Mouse (Mus musculus) hindbrain, embryonic 11.5 days (tissue): ENCODE results near the gene Fgd2. TPM values are rescaled to one million over a fixed set of nuclear protein-coding genes. Genes with fewer than 3 reads are reported as not detected.

Experiments
- ATAC-seq: fragments of 200-750 bp; cut with Nextera tagmentation; 2 replicates; pipeline ENCODE4 v1.8.0; 2017; ENCODE audit warnings: mild to moderate bottlenecking, moderate TSS enrichment, moderate library complexity; ENCODE audit not compliant: low FRiP score
- DNase-seq: peaks from one replicate; pipeline ENCODE4 v3.0.0-alpha.2; 2015; ENCODE audit warnings: low spot score
- H3K27ac ChIP-seq: fragments of 300-500 bp; sonication (generic); 2 replicates; pipeline ENCODE4 v1.5.1; 2014; ENCODE audit warnings: mild to moderate bottlenecking, low read depth, low read length
- H3K27me3 ChIP-seq: fragments of 300-500 bp; sonication (generic); 2 replicates; pipeline ENCODE4 v1.6.1; 2014; ENCODE audit warnings: mild to moderate bottlenecking, low read length, moderate library complexity, mixed read lengths; ENCODE audit not compliant: control insufficient read depth, insufficient read depth
- H3K36me3 ChIP-seq: fragments of 300-500 bp; sonication (generic); 2 replicates; pipeline ENCODE4 v1.6.1; 2014; ENCODE audit warnings: mild to moderate bottlenecking, low read length, moderate library complexity, mixed read lengths; ENCODE audit not compliant: control insufficient read depth, insufficient read depth
- H3K4me1 ChIP-seq: fragments of 300-500 bp; sonication (generic); replicated peaks from 2 replicates; pipeline ENCODE4 v1.6.1; 2014; ENCODE audit warnings: low read length, mixed read lengths; ENCODE audit not compliant: control insufficient read depth, insufficient read depth
- H3K4me2 ChIP-seq: fragments of 300-500 bp; sonication (generic); replicated peaks from 2 replicates; pipeline ENCODE4 v1.6.1; 2014; ENCODE audit warnings: mild to moderate bottlenecking, low read depth, low read length
- H3K4me3 ChIP-seq: fragments of 300-500 bp; sonication (generic); 2 replicates; pipeline ENCODE4 v1.5.1; 2014; ENCODE audit warnings: low read depth, low read length
- H3K9ac ChIP-seq: fragments of 300-500 bp; sonication (generic); 2 replicates; pipeline ENCODE4 v1.6.1; 2014; ENCODE audit warnings: low read depth, low read length
- H3K9me3 ChIP-seq: fragments of 300-500 bp; sonication (generic); 2 replicates; pipeline ENCODE4 v1.6.1; 2016; ENCODE audit warnings: low read length; ENCODE audit not compliant: control insufficient read depth
- WGBS: fragments of 180-500 bp; shearing (Covaris S2); extraction: QIAGEN DNeasy Blood & Tissue Kit; methylation state at CpG from one replicate; pipeline ENCODE4 v1.1.7; 2014; 5-methylcytosine and 5-hydroxymethylcytosine counted together
- polyA plus RNA-seq: library from polyadenylated mRNA; unstranded; fragments of >200 nt; fragmentation: Nextera tagmentation; extraction: Ambion mirVana; gene quantifications from 2 replicates; pipeline ENCODE4 v1.2.1, GENCODE M21; 2014

The Fgd2 gene
- polyA plus RNA-seq, 1 experiment from 2014 or later, result 4.2 TPM

- Histone ChIP-seq H3K4me3 (no peak overlapping the region), H3K9me3 (no peaks in the 10 kb centered on the region), H3K27me3 (peaks cover 25% of the 10 kb centered on the region), H3K4me1 (0 out of 2 replicates have a peak, but pooled peaks cover 5% of the 10 kb centered on the region), H3K4me2 (no peak overlapping the region), H3K9ac (no peak overlapping the region), H3K36me3 (no peaks in the 10 kb centered on the region), H3K27ac (no peak overlapping the region)
- no peak for ATAC-seq
- no peak for DNase-seq
- WGBS, result 73% methylated on average over 8 of the region's 8 CpGs
Measured at GRCm38 (mm10) chr17:29319881-29320639, 40.7 kb upstream of the Fgd2 start.

GRCm38 (mm10) chr17:29321765-29322602 is 38.7 kb upstream of the Fgd2 start:
- Histone ChIP-seq H3K9me3 (no peaks in the 10 kb centered on the region), H3K9ac (peak overlapping the region; percentile 32; the same call in 1 of the 2 replicates), H3K27ac (no peak overlapping the region), H3K4me2 (0 out of 2 replicates have a peak overlapping the region, but pooled peaks have one; percentile 19), H3K36me3 (no peaks in the 10 kb centered on the region), H3K4me1 (peaks cover 11% of the 10 kb centered on the region; the same call in 1 of the 2 replicates), H3K4me3 (no peak overlapping the region), H3K27me3 (peaks cover 25% of the 10 kb centered on the region)
- ATAC-seq (no peak), DNase-seq (peak; percentile 37)
- WGBS, result 10% methylated on average over 41 of the region's 41 CpGs

- DNase-seq, result peak; percentile 44
- H3K4me1 ChIP-seq, result peaks cover 14% of the 10 kb centered on the region; the same call in 1 of the 2 replicates
- H3K9me3 ChIP-seq, result no peaks in the 10 kb centered on the region
- H3K27me3 ChIP-seq, result peaks cover 25% of the 10 kb centered on the region
- 0 out of 2 replicates have a peak overlapping the region, but pooled peaks have one; percentile 19 for H3K4me2 ChIP-seq
- no peaks in the 10 kb centered on the region for H3K36me3 ChIP-seq
- H3K4me3 ChIP-seq, result no peak overlapping the region
- H3K9ac ChIP-seq, result peak overlapping the region; percentile 32; the same call in 1 of the 2 replicates
- ATAC-seq, result no peak
- no peak overlapping the region for H3K27ac ChIP-seq
- 16% methylated on average over 18 of the region's 18 CpGs for WGBS
Measured at GRCm38 (mm10) chr17:29322603-29322962, 38.1 kb upstream of the Fgd2 start.

- Histone ChIP-seq H3K4me2 (no peak overlapping the region), H3K4me3 (no peak overlapping the region), H3K27ac (no peak overlapping the region), H3K36me3 (no peaks in the 10 kb centered on the region), H3K9ac (no peak overlapping the region), H3K4me1 (peaks cover 12% of the 10 kb centered on the region; the same call in 1 of the 2 replicates), H3K27me3 (peaks cover 25% of the 10 kb centered on the region), H3K9me3 (no peaks in the 10 kb centered on the region)
- no peak for DNase-seq
- no peak for ATAC-seq
- 95% methylated on average over 3 of the region's 3 CpGs for WGBS
Measured at GRCm38 (mm10) chr17:29323625-29324024, 37.1 kb upstream of the Fgd2 start.

GRCm38 (mm10) chr17:29325831-29326230 is 34.9 kb upstream of the Fgd2 start:
- 0 out of 2 replicates have a peak overlapping the region, but pooled peaks have one; percentile 65 for H3K27ac ChIP-seq
- peak; percentile 39 for DNase-seq
- H3K4me1 ChIP-seq, result peaks cover 12% of the 10 kb centered on the region; the same call in 1 of the 2 replicates
- H3K27me3 ChIP-seq, result peaks cover 18% of the 10 kb centered on the region
- H3K9ac ChIP-seq, result peak overlapping the region; percentile 57
- ATAC-seq, result no peak
- H3K4me2 ChIP-seq, result peak overlapping the region; percentile 57
- H3K4me3 ChIP-seq, result no peak overlapping the region; the same call in 1 of the 2 replicates
- no peaks in the 10 kb centered on the region for H3K36me3 ChIP-seq
- H3K9me3 ChIP-seq, result no peaks in the 10 kb centered on the region
- 41% methylated on average over 13 of the region's 13 CpGs for WGBS

- peaks cover 10% of the 10 kb centered on the region for H3K27me3 ChIP-seq
- H3K36me3 ChIP-seq, result peaks cover 2% of the 10 kb centered on the region; the same call in 1 of the 2 replicates
- H3K9ac ChIP-seq, result peak overlapping the region; percentile 57
- 8% methylated on average over 52 of the region's 52 CpGs for WGBS
- H3K27ac ChIP-seq, result peak overlapping the region; percentile 65
- ATAC-seq (peak; percentile 74), DNase-seq (peak; percentile 73)
- peak overlapping the region; percentile 26 for H3K4me3 ChIP-seq
- peaks cover 11% of the 10 kb centered on the region; the same call in 1 of the 2 replicates for H3K4me1 ChIP-seq
- no peaks in the 10 kb centered on the region for H3K9me3 ChIP-seq
- peak overlapping the region; percentile 57 for H3K4me2 ChIP-seq
Measured at GRCm38 (mm10) chr17:29326531-29327529, 33.9 kb upstream of the Fgd2 start.

- no peak overlapping the region for H3K4me3 ChIP-seq
- H3K9me3 ChIP-seq, result no peaks in the 10 kb centered on the region
- H3K4me2 ChIP-seq, result no peak overlapping the region
- ATAC-seq (no peak), DNase-seq (no peak)
- H3K36me3 ChIP-seq, result peaks cover 5% of the 10 kb centered on the region; the same call in 1 of the 2 replicates
- peak overlapping the region; percentile 29; the same call in 1 of the 2 replicates for H3K9ac ChIP-seq
- WGBS, result 79% methylated on average over 9 of the region's 9 CpGs
- H3K27ac ChIP-seq, result no peak overlapping the region
- H3K4me1 ChIP-seq, result peaks cover 9% of the 10 kb centered on the region; the same call in 1 of the 2 replicates
- peaks cover 1% of the 10 kb centered on the region for H3K27me3 ChIP-seq
Measured at GRCm38 (mm10) chr17:29327691-29328090, 33.0 kb upstream of the Fgd2 start.
